Mouse (Mus musculus): ENCODE results near the gene St7.

The St7 gene

GRCm38 (mm10) chr6:17898539-17898938, 205.8 kb downstream of the St7 start:
- DNase-seq (ENCODE audit: low read depth, low spot score), result no peak

GRCm38 (mm10) chr6:17903355-17903754, 210.6 kb downstream of the St7 start:
- no peak for DNase-seq (ENCODE audit: low read depth, low spot score)

- no peak for DNase-seq (ENCODE audit: low read depth, low spot score)
Observed at GRCm38 (mm10) chr6:17905776-17906175, 213.0 kb downstream of the St7 start.

- no peak for DNase-seq (ENCODE audit: low read depth, low spot score)
Observed at GRCm38 (mm10) chr6:17906289-17906688, 213.6 kb downstream of the St7 start.

- no peak for DNase-seq (ENCODE audit: low read depth, low spot score)
Observed at GRCm38 (mm10) chr6:17912312-17912711, 219.6 kb downstream of the St7 start.

- no peak for DNase-seq (ENCODE audit: low read depth, low spot score)
Observed at GRCm38 (mm10) chr6:17912825-17913224, 220.1 kb downstream of the St7 start.

- no peak for DNase-seq (ENCODE audit: low read depth, low spot score)
Observed at GRCm38 (mm10) chr6:17913315-17913714, 220.6 kb downstream of the St7 start.

GRCm38 (mm10) chr6:17914300-17914699, 221.6 kb downstream of the St7 start:
- DNase-seq (ENCODE audit: low read depth, low spot score), result peak; percentile 89

GRCm38 (mm10) chr6:17917233-17917632, 224.5 kb downstream of the St7 start:
- DNase-seq (ENCODE audit: low read depth, low spot score), result no peak

- DNase-seq (ENCODE audit: low read depth, low spot score), result no peak
Observed at GRCm38 (mm10) chr6:17922180-17922579, 229.4 kb downstream of the St7 start.

GRCm38 (mm10) chr6:17922967-17923366, 230.2 kb downstream of the St7 start:
- no peak for DNase-seq (ENCODE audit: low read depth, low spot score)

GRCm38 (mm10) chr6:17923370-17923769, 230.6 kb downstream of the St7 start:
- no peak for DNase-seq (ENCODE audit: low read depth, low spot score)

- DNase-seq (ENCODE audit: low read depth, low spot score), result no peak
Observed at GRCm38 (mm10) chr6:17923894-17924505, 231.3 kb downstream of the St7 start.

- no peak for DNase-seq (ENCODE audit: low read depth, low spot score)
Observed at GRCm38 (mm10) chr6:17925267-17925666, 232.5 kb downstream of the St7 start.

GRCm38 (mm10) chr6:17927746-17928145, 235.0 kb downstream of the St7 start:
- DNase-seq (ENCODE audit: low read depth, low spot score), result no peak

GRCm38 (mm10) chr6:17931187-17931586, 238.5 kb downstream of the St7 start:
- DNase-seq (ENCODE audit: low read depth, low spot score), result no peak

GRCm38 (mm10) chr6:17931835-17932234, 239.1 kb downstream of the St7 start:
- no peak for DNase-seq (ENCODE audit: low read depth, low spot score)

- DNase-seq (ENCODE audit: low read depth, low spot score), result no peak
Observed at GRCm38 (mm10) chr6:17932806-17933205, 240.1 kb downstream of the St7 start.

- peak; percentile 34 for DNase-seq (ENCODE audit: low read depth, low spot score)
Observed at GRCm38 (mm10) chr6:17938631-17939346, 246.1 kb downstream of the St7 start.

GRCm38 (mm10) chr6:17941916-17942315, 249.2 kb downstream of the St7 start:
- no peak for DNase-seq (ENCODE audit: low read depth, low spot score)

GRCm38 (mm10) chr6:17942344-17942743, 249.6 kb downstream of the St7 start:
- no peak for DNase-seq (ENCODE audit: low read depth, low spot score)

GRCm38 (mm10) chr6:17943877-17944617, 251.3 kb downstream of the St7 start:
- DNase-seq (ENCODE audit: low read depth, low spot score), result no peak

- DNase-seq (ENCODE audit: low read depth, low spot score), result no peak
Observed at GRCm38 (mm10) chr6:17946456-17946855, 253.7 kb downstream of the St7 start.
